Mouse (Mus musculus) lung, postnatal 0 days (tissue): ENCODE measurements around the gene Lrp6.

Source experiments
- CTCF ChIP-seq: IDR thresholded peaks from 2 replicates; pipeline ENCODE4 v1.5.1; 2016; ENCODE audit warnings: antibody characterized with exemption, mild to moderate bottlenecking
- EP300 ChIP-seq: IDR thresholded peaks from 2 replicates; pipeline ENCODE4 v1.6.1; 2016; ENCODE audit warnings: antibody characterized with exemption, mild to moderate bottlenecking, control low read depth

GRCm38 (mm10) chr6:134499089-134499488 lies 67.7 kb downstream of the Lrp6 start:
- TF ChIP-seq CTCF (no peak), EP300 (no peak)
